Mouse (Mus musculus) forebrain, embryonic 16.5 days (tissue): ENCODE data around the gene Sinhcaf. TPM values are rescaled to one million over a fixed set of nuclear protein-coding genes. Genes with fewer than 3 reads are reported as not detected.
"Not testable (repeated sequence)": the region's sequence is repeated elsewhere in the genome, so short reads cannot be mapped to it uniquely, and the experiment has no call there.

ENCODE experiments used
- ATAC-seq: fragments of 200-750 bp; cut with Nextera tagmentation; 2 replicates; pipeline ENCODE4 v1.8.0; 2017; ENCODE audit warnings: mild to moderate bottlenecking, moderate library complexity
- H3K27ac ChIP-seq: fragments of 300-500 bp; sonication (generic); 2 replicates; pipeline ENCODE4 v1.5.1; 2014; ENCODE audit warnings: low read length, control low read depth
- H3K27me3 ChIP-seq: fragments of 300-500 bp; sonication (generic); replicated peaks from 2 replicates; pipeline ENCODE4 v1.6.1; 2014; ENCODE audit warnings: low read length; ENCODE audit not compliant: control insufficient read depth, insufficient read depth
- H3K36me3 ChIP-seq: fragments of 300-500 bp; sonication (generic); 2 replicates; pipeline ENCODE4 v1.6.1; 2014; ENCODE audit not compliant: control insufficient read depth, insufficient read depth
- H3K4me1 ChIP-seq: fragments of 300-500 bp; sonication (generic); replicated peaks from 2 replicates; pipeline ENCODE4 v1.6.1; 2014; ENCODE audit warnings: low read length; ENCODE audit not compliant: control insufficient read depth, insufficient read depth
- H3K4me2 ChIP-seq: fragments of 300-500 bp; sonication (generic); 2 replicates; pipeline ENCODE4 v1.6.1; 2014; ENCODE audit warnings: mild to moderate bottlenecking, low read length, control low read depth
- H3K4me3 ChIP-seq: fragments of 300-500 bp; sonication (generic); replicated peaks from 2 replicates; pipeline ENCODE4 v1.5.1; 2014; ENCODE audit warnings: mild to moderate bottlenecking, low read length, control low read depth
- H3K9ac ChIP-seq: fragments of 300-500 bp; sonication (generic); replicated peaks from 2 replicates; pipeline ENCODE4 v1.6.1; 2014; ENCODE audit warnings: low read depth, low read length, control low read depth
- H3K9me3 ChIP-seq: fragments of 300-500 bp; sonication (generic); 2 replicates; pipeline ENCODE4 v1.6.1; 2016; ENCODE audit warnings: low read length; ENCODE audit not compliant: control insufficient read depth
- WGBS: fragments of 180-500 bp; shearing (Covaris S2); extraction: QIAGEN DNeasy Blood & Tissue Kit; methylation state at CpG from one replicate; pipeline ENCODE4 v1.1.7; 2014; 5-methylcytosine and 5-hydroxymethylcytosine counted together
- polyA plus RNA-seq: library from polyadenylated mRNA; unstranded; fragments of >200 nt; fragmentation: Nextera tagmentation; extraction: Ambion mirVana; gene quantifications from 2 replicates; pipeline ENCODE4 v1.2.1, GENCODE M21; 2015

The Sinhcaf gene
- polyA plus RNA-seq, 1 experiment from 2014 or later, result 106 TPM

DNA sequence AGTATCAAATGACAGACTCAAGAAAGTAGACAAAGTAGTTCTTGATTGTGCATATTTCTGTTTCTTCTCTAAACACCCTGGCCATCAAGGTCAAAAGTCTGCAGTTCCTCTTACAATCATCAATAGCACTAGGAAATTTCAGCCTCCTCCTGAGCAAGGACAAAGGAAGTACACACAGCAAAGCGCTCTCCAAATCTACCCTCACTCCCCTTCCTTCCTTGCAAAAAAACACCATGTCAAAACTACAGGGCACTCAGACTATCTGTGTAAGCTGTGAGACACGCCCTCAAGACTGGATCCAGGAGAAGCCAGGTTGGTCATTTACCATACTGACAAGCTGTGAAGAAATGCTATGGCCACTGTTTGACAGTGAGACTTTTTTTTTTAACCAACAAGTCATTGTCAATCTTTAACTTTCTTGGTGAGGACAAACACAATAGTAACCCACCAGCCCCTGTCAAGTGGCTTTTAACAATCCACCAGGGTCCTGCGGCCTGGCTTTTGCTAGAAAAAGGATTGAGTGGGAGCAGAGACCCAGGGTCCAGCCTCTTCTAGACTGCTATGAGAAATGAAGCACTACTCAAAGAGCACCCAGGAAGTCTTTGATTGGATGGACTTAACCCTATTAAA lies 11.2 kb downstream of the Sinhcaf start:
- Histone ChIP-seq H3K36me3 (peaks cover 11% of the 10 kb centered on the region), H3K4me2 (no peak overlapping the region), H3K4me1 (0 out of 2 replicates have a peak, but pooled peaks cover 4% of the 10 kb centered on the region), H3K4me3 (no peak overlapping the region), H3K9ac (no peak overlapping the region), H3K27ac (no peak overlapping the region), H3K27me3 (no peaks in the 10 kb centered on the region), H3K9me3 (no peaks in the 10 kb centered on the region)
- 62% methylated on average over 3 of the region's 3 CpGs for WGBS
- no peak for ATAC-seq

DNA sequence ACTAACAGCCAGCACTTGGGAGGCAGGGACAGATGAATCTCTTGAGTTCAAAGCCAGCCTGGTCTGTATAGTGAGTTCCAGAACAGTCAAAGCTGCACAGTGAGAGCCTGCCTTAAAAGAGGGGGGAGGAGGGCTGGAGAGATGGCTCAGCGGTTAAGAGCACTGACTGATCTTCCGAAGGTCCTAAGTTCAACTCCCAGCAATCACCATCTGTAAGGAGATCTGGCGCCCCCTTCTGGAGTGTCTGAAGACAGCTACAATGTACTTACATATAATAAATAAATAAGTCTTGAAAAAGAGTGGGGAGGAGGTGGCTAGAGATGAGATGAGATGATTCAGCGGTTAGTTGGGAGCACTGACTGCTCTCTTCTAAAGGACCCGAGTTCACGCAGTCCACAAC lies 15.0 kb downstream of the Sinhcaf start:
- 89% methylated on average over 6 of the region's 6 CpGs for WGBS
- no peak overlapping the region for H3K4me2 ChIP-seq
- no peak for ATAC-seq
- H3K36me3 ChIP-seq, result peaks cover 27% of the 10 kb centered on the region
- no peak overlapping the region for H3K4me3 ChIP-seq
- no peaks in the 10 kb centered on the region for H3K27me3 ChIP-seq
- H3K9ac ChIP-seq, result no peak overlapping the region
- H3K4me1 ChIP-seq, result 0 out of 2 replicates have a peak, but pooled peaks cover 4% of the 10 kb centered on the region
- H3K27ac ChIP-seq, result no peak overlapping the region
- H3K9me3 ChIP-seq, result no peaks in the 10 kb centered on the region

DNA sequence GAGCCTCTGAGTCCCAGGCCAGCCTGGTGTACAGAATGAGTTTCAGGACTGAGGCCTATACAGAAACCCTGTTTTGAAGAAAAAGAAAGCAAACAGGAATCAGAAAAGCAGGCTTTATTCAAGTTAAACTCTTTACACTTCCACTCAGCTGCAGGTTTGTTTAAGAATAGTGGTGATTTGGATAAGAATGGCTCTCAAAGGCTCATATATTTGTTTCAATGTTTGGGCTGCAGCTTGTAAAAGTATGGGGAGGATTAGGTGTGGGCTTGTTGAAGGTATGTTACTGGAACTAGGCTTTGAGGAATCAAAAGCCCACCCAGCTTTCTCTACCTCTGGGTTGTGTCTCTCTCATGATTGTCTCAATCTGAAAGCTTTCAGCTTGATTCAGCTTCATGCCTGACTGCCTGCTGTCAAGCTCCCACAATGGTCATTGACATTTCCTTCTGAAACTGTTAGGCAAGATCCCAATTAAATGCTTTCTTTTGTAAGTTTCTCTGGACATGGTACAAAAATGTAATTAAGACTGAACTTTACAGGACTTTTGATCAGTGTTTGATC lies 27.3 kb downstream of the Sinhcaf start:
- H3K9ac ChIP-seq, result no peak overlapping the region
- no peak overlapping the region for H3K27ac ChIP-seq
- H3K4me3 ChIP-seq, result no peak overlapping the region
- no peaks in the 10 kb centered on the region for H3K27me3 ChIP-seq
- ATAC-seq, result peak; percentile 54; the same call in 1 of the 2 replicates
- no peak overlapping the region for H3K4me2 ChIP-seq
- H3K9me3 ChIP-seq, result no peaks in the 10 kb centered on the region
- no peaks in the 10 kb centered on the region for H3K4me1 ChIP-seq
- H3K36me3 ChIP-seq, result peaks cover 9% of the 10 kb centered on the region; the same call in 1 of the 2 replicates

DNA sequence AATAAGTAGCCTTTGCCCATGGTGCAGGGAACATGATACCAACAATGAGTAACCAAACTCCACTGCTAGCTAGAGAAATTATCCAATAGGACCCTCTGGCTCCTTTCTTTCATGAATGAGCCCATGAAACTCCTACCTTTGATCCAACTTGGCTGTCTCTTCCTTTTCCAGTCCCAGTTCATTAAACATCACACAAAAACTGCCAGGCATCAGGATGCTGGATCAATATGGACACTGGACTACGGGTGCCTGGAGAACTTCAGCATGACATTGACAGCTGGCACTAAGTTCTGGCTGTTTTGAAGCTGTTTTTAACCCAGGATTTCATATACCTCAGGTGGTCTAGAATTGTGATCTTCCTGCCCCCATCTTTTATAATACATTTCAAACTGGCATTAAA lies 28.6 kb downstream of the Sinhcaf start:
- 63% methylated on average over 1 of the region's 1 CpGs for WGBS
- ATAC-seq, result no peak

DNA sequence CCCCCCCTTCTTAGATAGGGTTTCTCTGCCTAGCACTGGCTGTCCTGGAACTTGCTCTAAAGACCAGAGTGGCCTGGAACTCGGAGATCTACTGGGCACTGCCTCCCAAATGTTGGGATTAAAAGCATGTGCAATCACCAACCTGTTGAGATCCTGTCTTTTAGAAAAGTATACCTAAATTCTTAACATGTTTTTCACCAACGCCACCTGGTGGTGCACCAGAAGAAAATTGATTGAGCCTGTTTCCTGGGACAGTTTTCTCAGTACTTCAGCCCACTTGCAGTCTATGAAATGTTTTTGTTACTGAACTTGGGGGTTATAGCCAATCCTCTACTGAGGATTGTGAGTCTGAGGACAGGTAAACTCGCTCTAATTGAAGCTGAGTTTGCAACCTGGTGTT lies 29.4 kb downstream of the Sinhcaf start:
- no peak overlapping the region for H3K4me2 ChIP-seq
- no peak overlapping the region for H3K9ac ChIP-seq
- no peak for ATAC-seq

More for the DNA sequence above, 28.6 kb downstream of the Sinhcaf start:
- H3K4me1 ChIP-seq, result no peaks in the 10 kb centered on the region
- no peak overlapping the region for H3K4me3 ChIP-seq
- no peaks in the 10 kb centered on the region for H3K27me3 ChIP-seq
- H3K4me2 ChIP-seq, result no peak overlapping the region
- no peaks in the 10 kb centered on the region for H3K9me3 ChIP-seq
- no peak overlapping the region for H3K27ac ChIP-seq
- no peak overlapping the region for H3K9ac ChIP-seq
- peaks cover 7% of the 10 kb centered on the region; the same call in 1 of the 2 replicates for H3K36me3 ChIP-seq

DNA sequence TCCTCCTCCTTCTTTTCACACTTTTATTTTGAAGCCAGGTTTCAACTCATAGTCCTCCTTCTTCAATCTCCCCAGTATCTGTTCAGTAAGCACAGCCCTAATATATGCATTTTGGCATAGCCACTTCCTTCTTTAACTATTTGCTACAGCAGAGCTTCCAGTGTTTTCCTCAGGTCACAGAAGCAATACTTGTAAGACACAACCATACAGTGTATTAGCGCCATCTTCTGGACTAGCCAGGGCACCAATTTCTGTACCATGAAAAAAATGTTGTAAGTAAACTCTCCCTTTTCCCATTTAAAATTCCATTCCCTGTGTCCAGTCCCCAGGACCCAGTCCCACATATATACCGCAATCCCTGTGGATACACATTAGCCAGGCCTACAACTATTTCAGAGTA lies 32.3 kb downstream of the Sinhcaf start:
- WGBS, result 11% methylated on average over 2 of the region's 2 CpGs
- no peak overlapping the region for H3K27ac ChIP-seq
- ATAC-seq, result peak; percentile 80

More for the DNA sequence above, 29.4 kb downstream of the Sinhcaf start:
- H3K27ac ChIP-seq, result no peak overlapping the region
- H3K4me3 ChIP-seq, result no peak overlapping the region
- no peaks in the 10 kb centered on the region for H3K4me1 ChIP-seq
- 41% methylated on average over 3 of the region's 3 CpGs for WGBS
- no peaks in the 10 kb centered on the region for H3K27me3 ChIP-seq
- H3K9me3 ChIP-seq, result no peaks in the 10 kb centered on the region
- H3K36me3 ChIP-seq, result peaks cover 7% of the 10 kb centered on the region; the same call in 1 of the 2 replicates

DNA sequence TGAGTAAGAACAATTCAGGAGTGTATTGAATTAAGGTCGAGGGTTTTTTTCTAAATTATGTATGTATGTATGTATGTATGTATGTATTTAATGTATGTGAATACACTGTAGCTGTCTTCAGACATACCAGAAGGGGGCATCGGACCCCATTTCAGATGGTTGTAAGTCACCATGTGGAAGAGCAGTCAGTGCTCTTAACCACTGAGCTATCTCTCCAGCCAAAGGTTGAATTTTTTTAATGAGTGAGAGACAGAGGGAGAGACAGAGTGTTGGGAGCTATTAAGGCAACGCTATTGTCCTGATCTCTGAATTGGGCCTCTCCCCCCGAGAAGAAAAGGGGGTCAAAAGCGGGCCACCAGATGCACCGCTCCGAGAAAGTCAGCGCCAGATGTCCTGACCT lies 34.4 kb downstream of the Sinhcaf start:
- not testable (repeated sequence) for ATAC-seq, H3K27ac ChIP-seq, H3K9ac ChIP-seq, H3K4me3 ChIP-seq, H3K36me3 ChIP-seq, H3K4me2 ChIP-seq, H3K9me3 ChIP-seq, H3K27me3 ChIP-seq, H3K4me1 ChIP-seq
- WGBS, result 81% methylated on average over 8 of the region's 8 CpGs

More for the DNA sequence above, 32.3 kb downstream of the Sinhcaf start:
- Histone ChIP-seq H3K4me1 (no peaks in the 10 kb centered on the region), H3K9ac (no peak overlapping the region), H3K9me3 (no peaks in the 10 kb centered on the region), H3K4me2 (no peak overlapping the region), H3K36me3 (no peaks in the 10 kb centered on the region), H3K27me3 (no peaks in the 10 kb centered on the region), H3K4me3 (no peak overlapping the region)

DNA sequence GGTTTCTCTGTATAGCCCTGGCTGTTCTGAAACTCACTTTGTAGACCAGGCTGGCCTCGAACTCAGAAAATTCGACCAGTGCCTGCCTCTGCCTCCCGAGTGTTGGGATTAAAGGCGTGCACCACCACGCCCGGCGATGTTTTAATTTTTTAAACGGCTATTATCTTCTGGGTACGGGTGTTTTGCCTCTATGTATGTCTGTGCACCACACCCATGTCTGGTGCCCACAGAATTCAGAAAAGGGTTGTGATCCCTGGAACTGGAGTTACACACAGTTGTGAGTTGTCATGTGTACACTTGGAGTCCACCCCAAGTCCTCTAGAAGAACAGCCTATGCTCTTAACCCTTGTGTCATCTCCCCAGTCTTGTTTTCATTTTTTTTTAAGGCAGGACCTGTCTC lies 39.3 kb downstream of the Sinhcaf start:
- WGBS, result 92% methylated on average over 9 of the region's 9 CpGs
- H3K4me2 ChIP-seq, result no peak overlapping the region
- no peaks in the 10 kb centered on the region for H3K4me1 ChIP-seq
- no peak overlapping the region for H3K4me3 ChIP-seq
- no peaks in the 10 kb centered on the region for H3K9me3 ChIP-seq
- no peak for ATAC-seq
- H3K27ac ChIP-seq, result no peak overlapping the region
- H3K9ac ChIP-seq, result no peak overlapping the region
- H3K36me3 ChIP-seq, result no peaks in the 10 kb centered on the region
- H3K27me3 ChIP-seq, result no peaks in the 10 kb centered on the region

DNA sequence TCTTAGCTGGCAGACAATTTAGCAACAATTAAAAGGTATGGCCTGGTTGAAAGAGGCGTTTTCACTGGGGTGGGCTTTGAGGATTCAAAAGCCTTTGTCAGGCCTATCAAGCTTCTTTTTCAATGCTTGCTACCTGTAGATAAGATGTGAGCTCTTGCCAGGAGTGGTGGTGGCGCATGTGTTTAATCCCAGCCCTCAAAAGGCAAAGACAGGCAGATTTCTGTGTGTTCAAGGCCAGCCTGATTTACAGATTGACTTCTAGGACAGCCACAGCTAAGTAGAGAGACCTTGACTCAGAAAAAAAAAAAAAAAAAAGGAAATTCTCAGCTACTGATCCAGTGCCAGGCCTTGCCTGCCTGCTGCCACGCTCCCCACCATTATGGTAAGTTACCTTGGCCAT lies 43.5 kb downstream of the Sinhcaf start:
- no peak overlapping the region for H3K27ac ChIP-seq
- ATAC-seq, result no peak
- H3K4me2 ChIP-seq, result no peak overlapping the region
- H3K4me3 ChIP-seq, result no peak overlapping the region
- no peaks in the 10 kb centered on the region for H3K9me3 ChIP-seq
- H3K36me3 ChIP-seq, result no peaks in the 10 kb centered on the region
- H3K9ac ChIP-seq, result no peak overlapping the region
- H3K27me3 ChIP-seq, result no peaks in the 10 kb centered on the region
- 72% methylated on average over 3 of the region's 3 CpGs for WGBS
- H3K4me1 ChIP-seq, result no peaks in the 10 kb centered on the region
